Mouse (Mus musculus): Measurements from ENCODE around the gene Lrp6.

GRCm38 (mm10) chr6:134479481-134479880 lies 87.3 kb downstream of the Lrp6 start:
- TF ChIP-seq POLR2A (IDR thresholded peaks at IDR 0.05; ENCODE audit: borderline replicate concordance, insufficient read depth, low read length), result no peak
- no peak for TF ChIP-seq CTCF (IDR thresholded peaks at IDR 0.05; ENCODE audit: borderline replicate concordance, insufficient read depth, low read depth, low read length)

Measured in cerebellum, adult 2 months (tissue).